Mouse (Mus musculus) urinary bladder, postnatal 36 days (tissue): ENCODE measurements around the gene Tor4a.

Experiments used
- DNase-seq, 2 experiments: peaks; one replicate each; pipeline ENCODE4 v3.0.0; 2022; ENCODE audit warnings: low spot score in 2 of 2, mixed read lengths in 1 of 2

Tor4a gene

DNA sequence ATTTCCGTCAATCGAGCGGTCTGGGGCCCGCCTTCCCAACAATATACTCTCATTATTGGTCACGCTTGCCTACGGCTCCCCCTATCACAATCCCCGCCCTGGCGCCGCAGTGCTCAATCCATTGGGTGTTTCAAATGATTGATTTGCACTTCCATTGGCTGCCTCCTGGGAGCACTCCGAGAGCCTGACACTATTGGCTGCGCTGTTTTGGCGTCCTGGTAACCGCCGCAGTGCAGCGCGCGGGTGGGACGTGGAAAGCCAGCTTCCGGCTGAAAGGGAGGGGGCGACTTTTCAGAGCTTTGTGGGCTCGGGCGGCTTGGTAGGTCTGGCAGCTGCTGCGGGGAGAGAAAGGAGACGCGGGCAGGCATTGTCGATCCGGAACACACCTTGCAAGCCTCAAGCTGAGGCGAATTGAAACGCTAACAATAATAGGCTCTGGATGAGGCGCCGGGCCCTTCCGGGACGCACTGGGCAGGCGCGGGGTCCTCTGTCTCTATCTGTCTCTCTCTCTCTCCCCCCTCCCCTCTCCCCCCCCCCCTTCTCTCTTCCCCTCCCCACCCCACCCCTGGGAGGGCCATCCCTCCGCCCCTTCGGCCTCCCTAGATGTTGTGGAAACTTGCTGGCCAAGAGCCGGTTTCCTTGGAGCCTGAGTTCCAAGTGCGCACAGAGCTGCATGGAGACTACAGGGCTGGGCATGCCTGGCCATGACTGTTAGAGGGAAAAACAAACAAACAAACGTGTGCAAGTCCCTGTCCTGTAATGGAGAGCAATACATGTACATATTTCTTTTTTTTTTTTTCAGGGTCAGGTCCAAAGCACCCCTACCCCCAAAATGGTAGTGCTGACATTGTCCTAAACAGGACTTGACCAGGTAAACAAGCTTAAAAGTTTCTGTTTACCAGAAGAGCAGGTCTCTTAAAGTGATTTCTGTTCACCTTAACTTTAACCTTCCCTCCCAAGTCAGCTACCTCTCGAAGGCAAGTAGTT lies 28.4 kb upstream of the Tor4a start:
- peak; percentile 94 to 98 for DNase-seq

DNA sequence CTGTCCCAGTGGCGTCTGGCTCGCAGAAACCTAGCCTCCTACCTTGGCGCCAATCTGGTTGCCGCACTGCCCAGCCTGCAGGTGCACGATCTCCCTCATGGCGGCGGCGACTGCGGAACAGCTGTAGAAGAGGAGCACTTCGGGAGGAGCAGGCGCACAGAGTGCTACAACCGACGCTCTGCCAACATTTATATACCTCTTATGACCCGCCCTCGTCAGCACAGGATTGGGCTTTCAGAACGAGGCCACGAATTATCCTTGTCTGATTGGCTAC lies 27.7 kb upstream of the Tor4a start, which contains the start of gene Tubb4b:
TSS of gene Tubb4b (minus strand) at position 211 of the 274 bp plus-strand sequence.
- no peak for DNase-seq

DNA sequence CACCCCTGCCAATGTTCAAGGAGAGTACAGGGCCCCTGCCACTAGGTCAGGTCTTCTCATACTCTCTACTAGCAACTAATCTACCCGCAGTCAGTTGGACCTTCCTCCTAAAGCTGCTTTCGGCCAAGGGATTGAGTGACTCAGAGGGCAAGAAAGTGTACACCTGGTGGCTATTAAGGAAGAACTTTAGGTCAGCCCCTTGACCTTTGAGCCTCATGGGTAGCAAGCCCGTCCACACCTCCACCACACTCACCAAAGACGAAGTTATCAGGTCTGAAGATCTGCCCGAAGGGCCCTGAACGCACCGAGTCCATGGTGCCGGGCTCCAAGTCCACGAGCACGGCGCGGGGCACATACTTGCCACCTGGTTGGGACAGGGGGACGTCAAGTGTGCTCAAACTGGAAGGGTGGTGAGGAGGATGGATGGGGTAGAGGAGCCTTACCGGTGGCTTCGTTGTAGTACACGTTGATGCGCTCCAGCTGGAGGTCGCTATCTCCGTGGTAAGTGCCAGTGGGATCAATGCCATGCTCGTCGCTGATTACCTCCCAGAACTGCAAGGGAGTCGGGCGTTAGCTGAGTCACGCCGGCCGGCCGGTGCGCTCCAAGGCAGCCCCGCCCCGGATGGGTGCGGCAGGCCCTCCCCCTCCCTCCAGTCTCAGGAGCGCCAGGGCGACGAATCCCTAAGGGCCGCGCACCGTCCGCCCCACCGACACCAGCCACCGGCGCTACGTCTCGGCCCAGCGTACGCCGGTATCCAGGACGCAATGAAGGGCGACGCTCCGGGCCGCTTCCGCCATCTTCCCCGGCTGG lies 27.2 kb upstream of the Tor4a start:
- peak; percentile 82 to 87 for DNase-seq

DNA sequence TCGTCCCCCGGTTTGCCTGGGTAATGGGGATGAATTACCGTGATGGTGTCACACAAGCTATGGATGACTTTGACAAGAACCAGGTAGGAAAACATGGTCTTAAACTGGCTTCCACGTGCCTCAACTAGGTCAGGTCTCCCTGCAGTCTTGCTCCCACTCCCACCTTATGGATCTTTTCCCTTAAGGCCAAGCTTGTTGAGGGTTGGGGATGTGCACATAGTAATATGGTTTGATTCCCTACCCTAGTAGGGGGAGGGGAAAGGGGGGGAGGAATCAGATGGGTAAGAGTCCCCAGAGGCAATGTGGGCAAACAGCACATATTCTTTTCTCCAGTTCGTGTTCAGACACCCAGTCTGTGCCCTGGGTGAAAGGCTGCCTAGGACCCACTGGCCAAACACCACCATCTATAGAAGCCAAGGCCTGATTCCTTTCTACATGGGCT lies 24.7 kb upstream of the Tor4a start:
- DNase-seq, result no peak

DNA sequence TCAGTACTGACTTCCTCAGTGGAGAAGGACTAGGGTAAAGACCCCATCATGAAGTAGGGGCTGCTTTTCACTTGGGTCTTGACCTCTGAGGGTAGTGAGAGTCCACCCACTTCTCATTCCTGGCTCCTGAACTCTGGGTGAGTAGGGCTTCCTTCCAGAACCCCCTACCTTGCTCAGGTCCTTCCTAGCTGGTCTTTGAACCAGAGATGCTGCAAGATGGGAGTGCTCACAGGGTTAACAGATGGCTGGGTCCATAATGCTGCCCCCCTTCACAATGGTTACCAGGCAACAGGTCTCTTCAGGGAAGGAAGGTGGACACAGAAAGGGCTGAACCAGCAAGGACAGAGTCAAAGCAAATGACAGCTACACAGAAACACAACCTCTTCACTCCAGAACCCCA lies 21.8 kb upstream of the Tor4a start, which contains the start of gene Fam166a:
TSS of gene Fam166a (plus strand) at position 301 of the 400 bp plus-strand sequence.
- no peak for DNase-seq

DNA sequence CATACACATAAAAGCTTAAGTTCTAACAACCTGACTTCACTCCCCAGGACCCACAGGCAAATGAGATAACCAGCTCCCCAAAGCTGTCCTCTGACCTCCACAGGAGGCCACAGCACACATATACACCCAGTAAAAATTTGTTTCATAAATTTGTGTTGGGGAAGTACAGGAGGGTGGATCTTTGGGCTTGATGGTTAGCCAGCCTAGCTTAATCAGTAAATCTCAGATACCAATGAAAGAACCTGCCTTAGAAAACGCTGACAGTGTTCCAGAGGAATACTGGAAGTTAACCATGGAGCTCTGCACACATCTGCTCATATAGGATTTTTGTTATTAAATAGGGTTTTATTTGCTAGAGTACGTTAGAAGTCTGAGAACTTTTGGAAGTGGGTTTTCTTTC lies 21.0 kb upstream of the Tor4a start:
- DNase-seq, result no peak

DNA sequence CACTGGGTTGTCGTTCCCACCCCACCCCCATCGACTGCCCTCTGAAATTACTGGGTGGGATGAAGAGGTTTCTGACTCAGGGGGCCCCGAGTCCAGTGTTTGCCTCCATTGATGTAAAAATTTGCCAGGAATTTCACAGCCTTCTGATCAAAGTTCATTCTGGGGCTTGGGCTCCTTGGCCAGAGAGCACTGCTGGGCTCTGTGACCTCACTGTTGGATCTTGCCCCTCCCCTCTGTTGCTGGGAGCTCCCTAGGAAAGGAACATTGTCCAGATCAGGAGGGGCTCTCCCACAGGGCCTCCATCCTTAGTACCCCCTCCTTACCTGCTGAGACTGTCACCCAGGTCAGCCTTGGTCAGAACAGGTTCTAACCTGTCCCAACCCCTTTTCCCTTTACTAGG lies 17.8 kb upstream of the Tor4a start, which contains the start of gene Stpg3:
TSS of gene Stpg3 (minus strand) at position 194 of the 400 bp plus-strand sequence.
- no peak for DNase-seq

DNA sequence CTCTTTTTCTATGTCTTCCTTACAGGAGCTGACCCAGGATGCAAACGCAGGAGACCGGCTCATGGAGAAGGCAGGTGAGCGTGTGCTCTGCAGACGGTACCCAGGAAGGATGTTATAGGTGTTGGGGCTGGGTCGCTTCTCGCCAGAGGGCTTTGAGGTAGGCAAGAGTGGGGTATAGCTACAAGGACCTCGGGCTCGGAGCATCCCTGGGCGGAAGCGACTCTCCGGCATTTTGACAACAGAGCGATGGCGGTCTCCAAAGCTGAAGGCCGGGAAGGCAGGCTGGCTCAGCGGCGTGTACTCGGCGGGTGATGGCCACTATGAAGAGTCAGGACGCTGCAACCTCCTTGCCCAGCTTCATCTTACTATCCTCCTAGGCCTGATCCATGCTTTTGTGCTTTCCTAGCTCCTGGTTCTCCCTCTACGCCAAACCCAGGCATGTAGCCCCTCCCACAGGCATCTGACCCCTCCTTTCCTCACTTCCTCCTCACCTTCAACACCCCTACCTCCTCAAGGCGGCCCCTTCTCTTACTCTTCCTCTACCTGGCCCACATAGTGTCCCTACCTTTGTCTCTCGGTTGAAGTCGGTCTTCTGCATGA lies 16.7 kb upstream of the Tor4a start:
- no peak for DNase-seq

DNA sequence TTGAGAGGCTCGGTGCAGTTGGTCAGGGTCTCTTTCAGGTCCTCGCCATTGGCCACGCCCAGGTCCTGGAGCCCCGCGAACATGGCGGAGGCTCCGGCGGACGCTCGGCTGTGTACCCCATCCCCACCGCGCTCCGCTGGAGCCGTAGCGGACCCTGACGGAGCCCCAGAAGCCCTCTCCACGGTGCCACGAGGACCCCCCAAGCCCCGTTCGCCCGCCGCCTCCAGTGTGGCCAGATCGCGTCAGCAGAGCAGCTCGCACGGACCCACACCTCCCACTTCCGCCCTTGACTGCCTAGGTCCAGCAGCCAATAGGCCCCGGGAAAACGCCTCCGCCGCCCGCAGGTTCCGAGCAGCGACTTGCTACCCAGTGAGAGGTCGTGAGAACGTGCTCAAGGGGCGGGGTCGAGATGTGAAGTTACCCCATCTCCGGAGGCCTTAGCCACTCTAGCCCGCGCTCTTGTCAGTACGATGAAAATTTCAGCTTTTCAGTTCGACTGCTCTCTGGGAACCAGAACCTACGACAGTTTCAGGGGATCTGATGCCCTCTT lies 14.5 kb upstream of the Tor4a start, which contains the start of gene Nelfb:
TSS of gene Nelfb (minus strand) at position 369 of the 550 bp plus-strand sequence.
- DNase-seq, result peak; percentile 89 to 92

DNA sequence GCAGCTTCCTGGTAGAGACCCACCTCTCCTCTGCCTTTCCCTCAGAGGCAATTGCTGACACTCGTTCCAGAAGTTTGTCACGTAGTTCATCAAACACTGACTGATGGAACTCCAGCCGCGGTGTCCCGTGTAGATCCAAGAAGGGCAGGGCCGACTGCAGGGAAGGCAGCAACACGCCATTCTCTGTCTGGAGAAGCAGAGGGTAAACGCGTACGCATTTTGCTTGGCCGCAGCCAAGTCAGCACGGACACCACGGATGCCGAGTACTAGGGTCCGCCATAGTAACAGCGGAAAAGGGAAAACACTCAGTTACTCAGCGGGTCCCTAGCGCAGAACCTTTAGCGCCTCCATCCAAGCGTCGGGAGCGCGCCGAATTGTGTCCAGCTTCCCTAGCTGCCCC lies 14.0 kb upstream of the Tor4a start:
- no peak for DNase-seq

DNA sequence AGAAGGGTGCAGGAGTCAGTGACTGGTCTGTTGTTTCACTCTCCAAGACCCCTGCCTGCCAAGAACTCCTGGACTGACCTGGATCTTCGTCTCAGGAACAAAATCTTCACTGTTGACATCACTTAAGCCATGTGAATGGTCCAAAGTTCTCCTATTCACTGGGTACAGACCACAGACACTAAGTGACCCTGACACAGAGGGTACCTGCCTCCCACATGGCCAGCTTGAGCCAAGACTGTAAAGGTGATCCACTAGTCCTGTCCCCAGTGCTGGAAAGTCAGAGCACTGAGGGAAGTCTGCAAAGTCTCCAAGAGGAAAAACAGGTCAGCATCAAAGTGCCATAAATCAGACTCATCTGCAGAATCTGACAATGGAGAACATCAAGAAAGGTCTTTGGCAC lies 10.9 kb upstream of the Tor4a start:
- no peak for DNase-seq

DNA sequence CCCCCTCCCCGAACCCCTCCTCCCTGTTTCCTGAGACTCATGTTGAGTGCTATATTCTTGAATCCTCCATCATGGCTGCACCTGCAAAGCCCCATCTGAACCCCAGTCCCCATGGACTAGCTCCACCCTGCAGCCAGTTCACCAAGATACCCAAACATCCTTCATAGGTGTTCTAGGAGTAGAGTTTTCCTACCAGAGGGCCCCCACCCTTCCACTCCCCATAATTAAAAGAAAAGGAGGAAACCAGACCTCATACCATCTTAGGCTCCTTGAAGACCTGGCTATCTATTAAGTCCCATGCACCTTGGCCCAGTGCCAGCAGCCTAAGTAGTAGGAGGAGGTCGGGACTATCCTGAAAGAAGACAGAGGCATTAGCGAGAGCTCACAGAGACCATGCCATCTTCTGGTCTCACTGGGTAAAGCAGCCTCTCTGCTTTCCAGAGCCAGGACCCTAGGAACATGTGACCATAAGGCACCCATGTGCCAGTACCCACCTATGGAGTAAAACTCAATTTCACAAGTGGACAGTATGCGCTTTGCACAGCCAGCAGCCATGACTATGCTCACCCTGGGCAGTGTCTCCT lies 7.0 kb upstream of the Tor4a start:
- DNase-seq, result no peak

DNA sequence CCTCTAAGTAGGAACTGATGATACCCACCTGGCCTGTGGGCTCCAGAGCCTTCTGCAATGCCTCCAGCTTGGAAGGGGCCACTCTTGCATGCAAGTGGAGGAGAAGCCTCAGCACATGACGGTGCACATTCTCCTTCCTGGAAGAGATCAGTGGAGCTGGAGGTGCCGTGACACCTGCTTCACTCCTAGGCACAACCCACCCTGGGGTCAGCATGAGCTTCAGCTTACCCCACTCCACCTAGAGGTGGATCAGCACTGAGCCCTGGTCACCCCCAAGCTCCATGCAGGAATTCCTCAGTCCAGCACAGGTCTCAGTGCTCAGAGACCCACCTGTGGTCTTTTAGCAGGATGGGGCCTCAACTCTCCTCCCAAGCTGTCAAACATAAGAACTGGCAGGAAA lies 3.9 kb upstream of the Tor4a start:
- DNase-seq, result no peak

DNA sequence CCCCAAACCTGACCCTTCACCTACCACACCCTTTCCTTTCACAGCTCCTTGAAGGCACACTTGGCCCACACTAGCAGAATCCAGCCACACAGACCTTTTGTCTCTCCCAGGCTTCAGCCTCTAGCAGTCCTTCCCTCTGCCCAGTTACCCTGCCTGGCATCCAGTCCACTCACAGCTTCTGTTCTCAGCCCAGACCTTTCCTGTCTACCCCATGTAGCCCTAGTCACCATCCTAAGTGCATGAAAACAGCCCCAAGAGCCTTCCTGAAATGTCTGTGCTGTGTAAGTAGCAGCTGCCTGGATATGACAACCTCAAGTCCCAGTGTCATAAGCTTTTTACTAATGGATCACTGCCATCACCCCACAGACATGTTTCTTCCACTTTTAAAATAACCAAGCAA lies 1.3 kb upstream of the Tor4a start:
- no peak for DNase-seq

DNA sequence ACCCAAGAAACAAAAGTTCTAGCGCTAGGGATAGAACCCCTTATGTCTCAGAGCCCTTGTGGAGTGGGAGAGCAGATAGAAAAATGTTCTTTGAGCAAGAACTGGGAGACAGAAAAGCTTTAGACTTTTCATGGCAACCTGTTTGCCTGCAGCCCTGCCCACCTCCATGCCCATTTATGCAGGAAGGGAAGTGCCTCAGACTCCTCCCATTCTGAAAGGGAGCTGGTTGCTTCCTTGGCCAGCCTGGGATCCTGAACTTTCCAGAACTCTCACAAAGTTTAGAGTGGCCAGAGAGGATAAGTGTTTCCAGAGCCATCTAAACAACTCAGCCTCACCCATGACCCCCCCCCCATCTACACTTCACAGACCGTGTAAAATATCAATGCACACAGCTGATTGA lies 505 bp upstream of the Tor4a start:
- no peak for DNase-seq

DNA sequence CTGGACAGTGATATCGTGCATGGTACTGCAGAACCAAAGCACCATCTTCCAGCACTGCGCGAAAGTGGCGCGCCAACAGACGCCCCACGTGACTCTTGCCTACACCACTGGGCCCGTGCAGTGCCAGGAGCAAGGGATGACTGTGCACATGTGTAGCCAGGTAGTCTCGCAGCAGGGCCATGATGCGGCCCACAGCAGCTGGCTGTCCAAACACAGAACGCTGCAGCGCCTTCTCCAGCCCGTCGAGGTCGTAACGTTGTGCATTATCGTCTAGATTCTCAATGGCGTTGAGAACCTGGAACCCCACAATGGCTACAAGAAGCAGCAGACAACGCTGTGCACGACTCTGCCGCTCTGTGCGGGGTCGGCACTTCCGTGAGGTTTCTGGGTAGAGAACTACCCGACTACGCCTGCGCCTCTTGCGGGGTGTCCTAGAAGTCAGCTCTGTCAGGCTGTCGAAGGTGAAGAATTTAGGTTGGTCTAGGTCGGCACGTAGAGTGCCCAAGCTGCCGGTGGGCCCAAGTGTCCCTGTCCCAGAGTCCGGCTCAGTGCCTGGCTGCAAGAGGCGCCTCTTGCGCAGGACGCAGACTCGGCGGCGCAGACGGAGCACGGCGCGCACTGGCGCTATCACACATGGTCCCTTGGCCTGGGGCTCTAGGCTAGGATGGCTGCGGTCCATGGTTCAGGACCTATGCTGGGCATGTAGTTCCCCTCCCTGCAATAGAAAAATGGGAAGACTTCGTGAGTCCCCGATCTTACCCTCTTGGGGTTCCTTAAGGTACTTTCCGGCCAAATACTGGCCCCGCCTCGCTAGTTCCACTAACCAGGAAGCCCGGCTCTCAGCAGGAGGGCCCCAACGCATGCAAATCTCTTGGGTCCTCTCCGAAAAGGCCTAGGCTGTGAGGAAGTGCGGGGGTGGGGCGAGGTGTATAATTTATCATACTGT lies 1.2 kb downstream of the Tor4a start:
- DNase-seq, result peak in 1 of 2 experiments; percentile 80

DNA sequence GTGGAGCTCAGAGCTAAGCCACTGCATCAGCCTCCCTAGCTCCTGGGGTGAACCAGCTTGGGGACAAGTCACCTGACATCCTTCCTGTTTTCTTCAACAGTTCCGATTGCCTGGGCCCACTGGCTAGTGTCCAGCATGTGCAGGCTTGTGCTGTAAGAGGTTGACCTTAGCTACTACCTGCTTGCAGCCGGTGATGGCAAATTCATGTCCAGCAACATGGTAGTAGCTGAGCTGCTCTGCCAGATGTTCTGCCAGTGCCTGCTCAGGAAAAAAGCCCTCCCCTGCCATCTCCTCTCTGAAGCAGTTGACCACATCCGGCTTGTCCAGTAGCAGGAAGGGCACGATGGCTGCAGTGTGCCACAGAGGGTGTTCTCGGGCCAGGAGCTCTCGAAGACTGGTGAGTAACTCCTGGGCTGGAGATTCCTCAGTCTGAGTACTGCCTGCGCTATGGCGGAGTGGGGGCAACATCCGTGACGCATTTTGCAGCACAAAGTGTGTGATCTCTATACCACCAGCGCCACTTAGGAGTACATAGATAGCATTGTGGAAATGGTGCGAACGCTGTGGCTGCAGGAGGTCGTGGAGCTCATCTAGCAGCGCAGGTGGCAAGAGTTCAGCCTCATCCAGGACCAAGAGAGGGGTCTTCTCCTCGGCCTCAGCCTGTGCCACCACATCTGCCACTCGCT lies 2.1 kb downstream of the Tor4a start:
- DNase-seq, result no peak

DNA sequence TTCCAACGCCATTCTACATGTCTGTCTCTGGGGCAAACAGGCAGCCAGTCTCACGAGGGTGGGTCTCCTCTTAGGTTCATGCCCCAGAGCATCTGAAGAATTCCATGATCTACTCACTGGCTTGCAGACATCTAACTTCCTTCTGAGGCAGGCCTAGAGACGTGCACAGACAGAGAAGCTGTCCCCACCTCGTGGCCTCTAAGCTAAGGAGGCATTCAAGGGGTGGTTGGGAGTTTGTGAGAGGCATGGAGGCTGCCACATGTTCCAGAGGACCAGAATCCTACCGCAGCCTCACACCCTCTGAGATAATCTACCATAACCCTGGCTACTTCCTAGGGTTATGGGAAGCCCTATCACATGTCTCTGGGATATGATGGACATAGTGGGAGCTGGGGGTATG lies 2.7 kb downstream of the Tor4a start:
- no peak for DNase-seq

DNA sequence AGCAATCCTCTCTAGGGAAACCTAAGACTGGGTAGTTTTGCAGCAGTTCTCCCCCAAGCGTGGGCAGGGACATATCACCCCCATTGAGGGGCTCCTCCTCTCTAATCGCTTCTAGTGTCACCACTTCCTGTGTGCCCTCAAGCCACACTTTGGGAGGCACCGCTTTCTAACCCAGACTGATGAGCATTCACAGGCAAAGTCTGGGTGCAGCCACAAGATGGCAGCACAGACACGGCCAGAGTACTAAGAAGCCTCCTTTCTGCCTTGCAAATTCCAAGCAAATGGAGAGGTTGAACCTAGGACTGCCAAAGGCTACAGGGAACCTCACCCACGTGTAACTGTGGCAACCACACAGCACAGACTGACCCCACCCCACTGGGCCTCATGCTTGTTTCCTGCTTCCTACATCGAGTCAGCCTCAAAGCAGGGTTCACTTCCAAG lies 3.3 kb downstream of the Tor4a start:
- peak; percentile 74 to 85 for DNase-seq

DNA sequence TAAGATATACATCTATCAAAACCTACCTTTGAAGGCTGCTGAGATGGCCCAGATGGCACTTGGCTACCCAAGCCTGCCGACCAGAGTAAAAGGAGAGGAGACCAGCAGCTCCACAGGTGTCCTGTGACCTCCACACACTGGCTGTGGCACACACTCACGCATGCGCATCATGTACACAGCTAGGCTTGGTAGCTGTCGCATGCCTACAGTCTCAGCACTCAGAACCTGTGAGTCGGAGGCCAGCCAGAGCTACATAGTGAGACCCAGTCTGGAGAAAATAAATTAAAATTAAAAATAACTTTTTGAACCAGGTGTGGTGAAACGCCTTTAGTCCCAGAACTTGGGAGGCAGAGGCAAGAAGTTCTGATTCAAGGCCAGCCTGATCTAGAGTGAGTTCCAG lies 8.8 kb downstream of the Tor4a start:
- DNase-seq, result no peak
